Mouse (Mus musculus): ENCODE measurements at regions not wholly inside any gene's neighbourhood (a gene's known extent, or its start where the extent isn't known, plus 50 kb on each side); places are given as distances from the start of the nearest gene placed in this dataset.

DNA sequence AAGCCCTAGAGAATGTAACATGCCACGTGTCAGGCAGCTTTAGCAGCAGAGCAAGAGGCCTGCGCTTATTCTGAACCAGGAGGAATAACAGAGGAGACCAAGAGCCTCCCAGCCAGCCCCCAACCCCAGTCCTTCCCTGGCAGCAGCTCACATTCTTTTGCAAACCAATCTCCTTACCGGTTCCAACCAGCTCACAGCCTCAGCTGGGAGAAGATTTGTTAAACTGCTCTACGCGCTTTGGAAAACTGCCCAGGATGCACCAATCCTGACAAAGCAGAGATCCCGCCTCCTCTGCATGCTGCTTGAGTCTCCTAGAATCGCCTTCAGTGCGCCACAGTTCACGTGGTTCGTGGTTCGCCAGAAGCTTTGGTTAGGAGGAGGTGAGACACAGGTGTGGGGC lies 51.8 kb downstream of the Gm9376 start:
- intact Hi-C loops (cut with DNase I) = no loop called here
- no peak for DNase-seq

DNA sequence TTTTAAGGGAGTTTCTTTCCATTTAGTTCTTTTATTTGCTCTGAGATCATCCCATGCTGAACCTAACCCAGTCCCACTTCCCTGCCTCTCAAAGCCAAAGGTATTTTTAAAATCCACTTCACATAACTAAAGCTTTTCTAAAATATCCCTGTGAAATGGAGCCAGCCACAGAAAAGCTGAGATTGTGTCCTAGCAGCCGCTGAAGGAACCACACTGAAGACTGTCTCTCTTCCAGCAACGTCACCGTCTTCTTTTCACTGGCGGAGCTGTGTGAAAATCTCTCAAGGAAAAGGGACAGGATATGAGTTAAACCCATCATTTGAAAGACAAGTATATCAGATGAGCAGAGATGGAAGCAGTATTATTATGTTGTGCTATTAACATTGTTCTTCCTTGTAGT lies 53.3 kb downstream of the Gm9376 start:
- DNase-seq = no peak
- intact Hi-C loops (cut with DNase I) = no loop called here

GRCm38 (mm10) chr14:118321083-118321482 lies 54.3 kb downstream of the Gm9376 start:
- intact Hi-C loops (cut with DNase I) = no loop called here
- no peak for DNase-seq

- intact Hi-C loops (cut with DNase I) = no loop called here
- DNase-seq = no peak
Measured at GRCm38 (mm10) chr14:118322003-118322821, 55.5 kb downstream of the Gm9376 start.

DNA sequence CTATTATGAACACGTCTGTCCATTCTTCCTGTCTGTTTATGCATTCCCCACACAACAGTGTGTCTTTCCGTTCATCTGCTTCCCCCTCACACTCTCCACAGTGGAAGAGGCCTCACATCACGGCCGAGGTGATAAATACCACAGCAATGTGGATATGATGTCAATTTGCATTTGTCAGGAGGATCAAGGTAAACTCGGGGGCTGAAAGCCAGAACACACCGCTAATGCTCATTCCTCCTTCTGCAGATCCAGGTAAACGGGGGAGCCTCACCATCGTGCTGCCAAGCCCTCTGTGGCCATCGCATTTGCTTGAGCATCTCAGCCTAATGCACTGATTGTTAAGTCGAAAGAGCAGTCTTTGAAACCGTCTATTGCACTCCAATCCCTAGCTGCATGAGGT lies 56.1 kb downstream of the Gm9376 start:
- no peak for DNase-seq
- intact Hi-C loops (cut with DNase I) = no loop called here

- intact Hi-C loops (cut with DNase I) = no loop called here
- DNase-seq = no peak
Measured at GRCm38 (mm10) chr14:118338071-118338470, 71.3 kb downstream of the Gm9376 start.

DNA sequence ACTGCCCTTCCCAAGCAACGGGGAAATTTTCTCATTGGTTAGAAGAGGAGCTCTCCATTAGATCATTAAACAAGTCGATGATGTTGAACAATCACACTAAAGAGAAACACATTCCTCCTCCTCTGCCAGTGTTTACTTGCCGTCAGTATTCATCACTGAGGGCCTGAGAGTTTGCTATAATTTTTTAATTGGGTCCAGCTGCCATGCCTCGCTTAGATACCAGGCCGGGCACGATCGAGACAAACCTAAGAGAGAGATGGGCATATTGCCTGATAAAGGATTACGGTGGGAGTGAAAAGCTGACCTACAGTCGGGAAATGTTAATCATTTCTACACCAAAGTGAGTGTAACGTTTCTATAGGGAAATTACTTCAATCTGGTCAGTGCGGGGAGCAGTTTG lies 96.2 kb downstream of the Gm9376 start:
- intact Hi-C loops (cut with DNase I) = no loop called here

DNA sequence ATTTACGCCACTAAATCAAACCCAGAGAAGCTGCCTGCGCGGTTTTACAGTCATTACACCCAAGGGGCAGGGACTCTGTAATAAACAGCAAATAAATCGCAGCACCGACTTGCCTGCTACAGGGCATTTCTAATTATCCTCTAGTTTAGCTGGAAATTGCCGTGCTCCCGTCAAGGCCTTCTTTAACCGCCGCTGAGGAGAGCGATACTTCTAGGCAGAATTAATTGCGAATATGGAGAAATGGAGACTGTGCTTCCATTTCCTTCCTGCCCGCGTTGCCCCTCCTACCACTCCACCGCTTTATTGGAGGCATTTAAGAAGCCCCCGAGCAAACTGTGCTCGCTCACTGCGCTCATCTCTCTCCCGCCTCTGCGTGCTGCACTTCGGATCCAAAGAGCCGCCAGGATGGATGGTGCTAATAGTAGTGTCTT lies 96.6 kb downstream of the Gm9376 start:
- intact Hi-C loops (cut with DNase I) = no loop called here
- no peak for DNase-seq

More for the DNA sequence above, 96.2 kb downstream of the Gm9376 start:
- no peak for DNase-seq

GRCm38 (mm10) chr14:118366522-118366921 lies 99.8 kb downstream of the Gm9376 start:
- no peak for DNase-seq

DNA sequence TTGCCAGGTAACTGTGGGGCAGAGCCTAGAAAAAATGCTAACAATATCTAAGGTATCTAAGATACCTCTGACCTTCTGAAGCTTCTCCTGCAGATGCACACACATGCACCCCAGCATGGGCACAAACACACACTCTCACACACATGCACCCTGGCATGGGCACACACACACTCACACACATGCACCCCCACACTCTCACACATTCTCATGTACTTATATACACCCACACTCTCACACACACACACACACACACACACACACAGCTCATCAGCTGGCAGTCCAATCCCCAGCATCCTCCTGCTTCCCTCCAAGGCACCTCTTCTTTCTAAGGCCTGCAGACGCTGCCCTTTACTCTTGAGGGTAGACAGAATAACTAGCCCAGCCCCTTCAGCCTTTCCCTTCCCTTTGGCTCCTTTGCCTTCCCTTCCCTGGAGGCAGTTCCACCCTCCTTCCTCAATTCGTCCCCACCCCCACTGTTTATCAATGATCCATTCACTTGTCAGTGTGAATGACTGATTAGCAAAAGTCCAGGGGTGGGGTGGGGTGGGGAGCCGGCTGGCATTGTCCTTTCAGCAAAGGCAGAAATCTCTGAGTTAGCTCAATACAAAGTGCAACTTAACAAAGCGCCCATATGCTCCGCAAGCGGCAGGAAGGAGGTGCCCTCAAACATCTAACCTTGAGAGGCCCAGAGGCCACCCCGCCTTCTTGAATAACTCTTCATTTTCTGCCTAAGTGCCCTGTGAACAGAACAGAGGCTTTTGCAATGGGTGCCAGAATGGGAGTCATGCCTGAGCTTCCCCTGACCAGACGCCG lies 102.1 kb downstream of the Gm9376 start:
- intact Hi-C loops (cut with DNase I) = no loop called here
- no peak for DNase-seq

More at GRCm38 (mm10) chr14:118366522-118366921, 99.8 kb downstream of the Gm9376 start:
- intact Hi-C loops (cut with DNase I) = no loop called here

DNA sequence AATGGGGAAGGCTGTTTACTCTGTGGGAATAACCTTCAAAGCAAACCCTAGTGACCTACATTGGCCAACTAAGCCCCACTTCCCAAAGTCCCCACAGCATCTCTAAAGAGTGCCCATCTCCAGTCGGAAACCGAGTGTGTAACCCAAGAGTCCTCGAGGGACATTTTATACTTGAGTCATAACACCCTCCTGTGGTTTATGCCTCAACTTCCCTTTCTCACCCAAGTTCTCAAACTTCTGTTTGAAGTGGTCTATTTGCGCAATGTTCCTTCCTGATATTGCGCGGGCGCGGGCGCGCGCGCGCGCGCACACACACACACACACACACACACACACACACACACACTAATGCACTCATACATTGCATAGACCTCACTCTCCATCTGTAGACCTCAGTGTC lies 104.6 kb downstream of the Gm9376 start:
- intact Hi-C loops (cut with DNase I) = no loop called here
- DNase-seq = no peak

GRCm38 (mm10) chr14:118374819-118375520 lies 108.2 kb downstream of the Gm9376 start:
- intact Hi-C loops (cut with DNase I) = no loop called here
- no peak for DNase-seq

- DNase-seq = no peak
Measured at GRCm38 (mm10) chr14:118375641-118376040, 108.9 kb downstream of the Gm9376 start.

GRCm38 (mm10) chr14:118379624-118380023 lies 112.9 kb downstream of the Gm9376 start:
- intact Hi-C loops (cut with DNase I) = no loop called here
- DNase-seq = no peak

More at GRCm38 (mm10) chr14:118375641-118376040, 108.9 kb downstream of the Gm9376 start:
- intact Hi-C loops (cut with DNase I) = no loop called here

GRCm38 (mm10) chr14:118385529-118385932 lies 118.8 kb downstream of the Gm9376 start:
- DNase-seq = peak; percentile 1 to 15
- intact Hi-C loops (cut with DNase I) = no loop called here

- DNase-seq = no peak
- intact Hi-C loops (cut with DNase I) = no loop called here
Measured at GRCm38 (mm10) chr14:118388061-118388460, 121.3 kb downstream of the Gm9376 start.

DNA sequence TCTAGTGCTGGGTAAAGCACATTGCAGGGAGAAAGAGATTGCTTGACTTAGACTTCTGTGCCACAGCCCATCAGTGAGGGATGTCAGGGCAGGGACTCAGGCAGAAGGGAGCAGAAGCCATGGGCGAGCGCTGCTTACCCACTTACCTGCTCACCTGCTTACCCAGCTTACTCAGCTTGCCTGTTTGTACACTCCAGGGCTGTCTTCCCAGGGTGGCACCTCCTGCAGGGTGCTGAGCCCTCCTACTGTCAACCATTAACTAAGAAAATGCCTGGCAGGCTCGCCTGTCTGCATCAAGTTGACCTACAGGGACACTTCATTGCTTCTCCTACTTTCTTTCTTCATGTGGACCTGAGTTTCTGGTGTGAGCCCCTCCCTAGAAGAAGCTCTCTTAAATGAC lies 124.0 kb downstream of the Gm9376 start:
- intact Hi-C loops (cut with DNase I) = no loop called here
- DNase-seq = no peak

DNA sequence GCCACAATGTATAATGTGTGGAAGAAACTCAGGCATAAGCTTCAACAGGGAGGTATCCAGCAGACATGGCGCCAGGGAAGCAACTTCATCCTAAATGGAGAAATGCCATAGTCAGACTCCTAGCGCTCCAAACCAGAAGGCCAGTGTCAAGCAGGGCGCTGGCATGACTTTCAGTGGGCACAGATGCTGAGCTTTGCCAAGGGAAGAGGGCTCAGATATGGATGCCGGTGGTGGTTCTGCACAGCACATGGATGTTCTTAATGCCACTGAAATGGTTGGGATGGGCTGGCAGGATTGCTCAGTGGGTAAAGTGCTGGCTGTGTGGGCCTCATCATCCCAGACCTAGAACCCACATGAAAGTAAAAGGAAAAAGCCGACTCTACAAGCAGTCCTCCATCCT lies 124.8 kb downstream of the Gm9376 start:
- no peak for DNase-seq
- intact Hi-C loops (cut with DNase I) = no loop called here

GRCm38 (mm10) chr14:118393676-118394075 lies 126.9 kb downstream of the Gm9376 start:
- intact Hi-C loops (cut with DNase I) = no loop called here
- DNase-seq = no peak

DNA sequence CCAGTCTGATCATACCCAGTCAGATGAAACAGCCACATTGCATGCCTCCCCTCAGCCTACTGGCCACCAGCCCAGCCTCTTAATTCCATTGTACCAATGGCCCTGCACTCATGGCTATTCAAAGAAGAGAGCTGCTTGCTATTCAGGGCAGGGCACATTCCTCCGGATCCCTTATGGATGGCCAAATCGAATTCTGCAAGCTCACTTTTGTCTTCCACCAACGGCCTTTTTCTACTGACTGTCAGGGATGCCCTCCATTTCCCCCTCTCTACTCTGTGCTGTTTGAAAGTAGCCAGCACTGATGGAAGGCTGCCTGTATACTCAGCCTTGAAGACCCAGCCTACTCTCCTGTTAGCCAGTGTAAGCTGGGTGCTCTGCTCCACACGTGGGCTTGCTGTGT lies 147.5 kb downstream of the Gm9376 start:
- intact Hi-C loops (cut with DNase I) = no loop called here
- no peak for DNase-seq

- intact Hi-C loops (cut with DNase I) = no loop called here
- no peak for DNase-seq
Measured at GRCm38 (mm10) chr14:118416163-118416562, 149.4 kb downstream of the Gm9376 start.

Measured in heart, postnatal 10 days (tissue).